Mouse (Mus musculus): ENCODE results near the gene Itga4. TPM values are rescaled to one million over a fixed set of nuclear protein-coding genes. Genes with fewer than 3 reads are reported as not detected.

Gene Itga4
- polyA plus RNA-seq, 1 experiment from 2014 or later: 2.3 TPM

GRCm38 (mm10) chr2:79256880-79257279 is 1.7 kb downstream of the Itga4 start:
- Histone ChIP-seq H3K4me2 (ENCODE audit: low read depth, low read length) (no peak overlapping the region), H3K9me3 (ENCODE audit: control insufficient read depth, low read length) (no peaks in the 10 kb centered on the region), H3K4me3 (ENCODE audit: low read depth, low read length) (no peak overlapping the region), H3K27ac (ENCODE audit: low read depth, low read length) (no peak overlapping the region), H3K27me3 (ENCODE audit: control insufficient read depth, insufficient read depth, low read length) (no peaks in the 10 kb centered on the region), H3K4me1 (ENCODE audit: control insufficient read depth, insufficient read depth, low read length) (peaks cover 3% of the 10 kb centered on the region; the same call in 1 of the 2 replicates), H3K9ac (replicated peaks; ENCODE audit: low read depth, low read length) (no peak overlapping the region), H3K36me3 (ENCODE audit: control insufficient read depth, insufficient read depth, low read length) (no peaks in the 10 kb centered on the region)
- 76% methylated on average over 4 of the region's 4 CpGs for WGBS
- no peak for ATAC-seq (ENCODE audit: low read depth)

- H3K36me3 ChIP-seq (ENCODE audit: control insufficient read depth, insufficient read depth, low read length): no peaks in the 10 kb centered on the region
- ATAC-seq (ENCODE audit: low read depth): no peak
- no peak overlapping the region for H3K4me2 ChIP-seq (ENCODE audit: low read depth, low read length)
- H3K27me3 ChIP-seq (ENCODE audit: control insufficient read depth, insufficient read depth, low read length): no peaks in the 10 kb centered on the region
- no peak overlapping the region for H3K4me3 ChIP-seq (ENCODE audit: low read depth, low read length)
- whole genome bisulfite sequencing: 85% methylated on average over 4 of the region's 4 CpGs
- H3K9me3 ChIP-seq (ENCODE audit: control insufficient read depth, low read length): no peaks in the 10 kb centered on the region
- H3K27ac ChIP-seq (ENCODE audit: low read depth, low read length): no peak overlapping the region
- H3K4me1 ChIP-seq (ENCODE audit: control insufficient read depth, insufficient read depth, low read length): peaks cover 3% of the 10 kb centered on the region; the same call in 1 of the 2 replicates
- no peak overlapping the region for H3K9ac ChIP-seq (replicated peaks; ENCODE audit: low read depth, low read length)
Measured at GRCm38 (mm10) chr2:79257411-79257810, 2.2 kb downstream of the Itga4 start.

GRCm38 (mm10) chr2:79259326-79259725 is 4.1 kb downstream of the Itga4 start:
- ATAC-seq (ENCODE audit: low read depth): no peak
- H3K4me1 ChIP-seq (ENCODE audit: control insufficient read depth, insufficient read depth, low read length): peaks cover 3% of the 10 kb centered on the region; the same call in 1 of the 2 replicates
- no peaks in the 10 kb centered on the region for H3K27me3 ChIP-seq (ENCODE audit: control insufficient read depth, insufficient read depth, low read length)
- WGBS: 74% methylated on average over 4 of the region's 4 CpGs
- H3K36me3 ChIP-seq (ENCODE audit: control insufficient read depth, insufficient read depth, low read length): no peaks in the 10 kb centered on the region
- H3K4me2 ChIP-seq (ENCODE audit: low read depth, low read length): no peak overlapping the region
- H3K27ac ChIP-seq (ENCODE audit: low read depth, low read length): no peak overlapping the region
- no peak overlapping the region for H3K9ac ChIP-seq (replicated peaks; ENCODE audit: low read depth, low read length)
- no peak overlapping the region for H3K4me3 ChIP-seq (ENCODE audit: low read depth, low read length)
- no peaks in the 10 kb centered on the region for H3K9me3 ChIP-seq (ENCODE audit: control insufficient read depth, low read length)

DNA sequence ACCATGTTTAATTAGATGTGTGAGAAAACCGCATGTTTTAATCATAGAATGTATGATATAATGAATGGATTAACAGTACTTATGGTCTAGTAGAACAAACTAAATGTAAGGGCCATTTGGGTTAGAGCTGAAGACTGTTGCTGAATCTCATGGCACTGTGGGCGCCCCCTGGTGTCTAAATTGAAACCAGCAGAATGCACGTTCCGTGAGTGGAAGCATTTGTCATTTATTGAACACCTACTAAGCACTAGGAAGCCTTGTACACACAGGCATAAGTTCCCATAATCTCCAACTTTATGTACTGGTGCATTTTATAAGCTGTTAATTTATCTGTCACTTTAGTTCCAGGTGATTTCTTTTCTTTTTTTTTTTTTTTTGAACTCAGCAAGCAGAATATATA is 10.4 kb downstream of the Itga4 start:
- ATAC-seq (ENCODE audit: low read depth): no peak
- Histone ChIP-seq H3K36me3 (ENCODE audit: control insufficient read depth, insufficient read depth, low read length) (no peaks in the 10 kb centered on the region), H3K9ac (replicated peaks; ENCODE audit: low read depth, low read length) (no peak overlapping the region), H3K4me2 (ENCODE audit: low read depth, low read length) (no peak overlapping the region), H3K27me3 (ENCODE audit: control insufficient read depth, insufficient read depth, low read length) (no peaks in the 10 kb centered on the region), H3K4me1 (ENCODE audit: control insufficient read depth, insufficient read depth, low read length) (no peaks in the 10 kb centered on the region), H3K9me3 (ENCODE audit: control insufficient read depth, low read length) (no peaks in the 10 kb centered on the region), H3K27ac (ENCODE audit: low read depth, low read length) (no peak overlapping the region), H3K4me3 (ENCODE audit: low read depth, low read length) (no peak overlapping the region)
- 43% methylated on average over 4 of the region's 4 CpGs for WGBS

DNA sequence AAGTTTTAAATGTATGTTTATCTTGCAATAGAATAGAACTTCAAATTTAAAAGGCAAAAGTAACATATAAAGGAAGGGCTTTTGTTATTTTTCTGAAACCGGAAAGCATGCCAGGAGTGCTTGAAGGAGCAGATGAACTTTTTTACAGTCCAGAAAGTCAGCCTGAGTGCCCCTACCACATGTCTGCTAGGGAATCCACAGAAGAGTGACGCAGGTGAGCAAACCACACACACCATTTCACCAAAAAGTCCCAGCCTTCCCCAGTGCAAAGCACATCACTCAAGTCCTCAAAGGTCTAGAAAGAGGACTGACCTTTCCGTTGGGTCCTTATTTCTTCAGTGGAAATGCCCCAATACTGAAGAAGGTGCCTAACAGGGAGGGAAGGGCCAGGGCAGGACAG is 11.3 kb downstream of the Itga4 start:
- Histone ChIP-seq H3K4me1 (ENCODE audit: control insufficient read depth, insufficient read depth, low read length) (no peaks in the 10 kb centered on the region), H3K9me3 (ENCODE audit: control insufficient read depth, low read length) (no peaks in the 10 kb centered on the region), H3K27me3 (ENCODE audit: control insufficient read depth, insufficient read depth, low read length) (no peaks in the 10 kb centered on the region), H3K4me3 (ENCODE audit: low read depth, low read length) (no peak overlapping the region), H3K4me2 (ENCODE audit: low read depth, low read length) (no peak overlapping the region), H3K27ac (ENCODE audit: low read depth, low read length) (no peak overlapping the region), H3K36me3 (ENCODE audit: control insufficient read depth, insufficient read depth, low read length) (no peaks in the 10 kb centered on the region), H3K9ac (replicated peaks; ENCODE audit: low read depth, low read length) (no peak overlapping the region)
- WGBS: 92% methylated on average over 3 of the region's 3 CpGs
- no peak for ATAC-seq (ENCODE audit: low read depth)

DNA sequence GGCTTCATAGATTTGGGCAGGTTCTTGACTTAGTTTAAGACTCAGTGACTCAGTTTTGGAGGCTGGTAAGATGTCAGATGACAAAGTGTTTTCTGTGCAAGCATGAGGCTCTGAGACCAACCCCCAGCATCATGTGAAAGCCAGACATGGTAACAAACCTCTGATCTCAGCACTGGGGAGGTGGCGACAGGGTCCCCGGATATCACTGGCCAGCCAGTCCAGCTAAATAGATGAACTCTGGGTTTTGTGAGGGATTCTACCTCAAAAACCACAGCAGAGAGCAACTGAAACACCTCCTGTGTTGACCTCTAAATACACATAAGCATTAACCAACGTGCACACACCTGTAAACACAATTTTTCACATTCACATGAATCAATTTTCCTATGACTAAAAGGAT is 12.0 kb downstream of the Itga4 start:
- WGBS: 85% methylated on average over 3 of the region's 3 CpGs
- H3K4me2 ChIP-seq (ENCODE audit: low read depth, low read length): no peak overlapping the region
- ATAC-seq (ENCODE audit: low read depth): no peak

GRCm38 (mm10) chr2:79268863-79269262 is 13.6 kb downstream of the Itga4 start:
- Histone ChIP-seq H3K9me3 (ENCODE audit: control insufficient read depth, low read length) (no peaks in the 10 kb centered on the region), H3K9ac (replicated peaks; ENCODE audit: low read depth, low read length) (no peak overlapping the region), H3K4me1 (ENCODE audit: control insufficient read depth, insufficient read depth, low read length) (no peaks in the 10 kb centered on the region), H3K4me3 (ENCODE audit: low read depth, low read length) (no peak overlapping the region), H3K36me3 (ENCODE audit: control insufficient read depth, insufficient read depth, low read length) (no peaks in the 10 kb centered on the region), H3K27me3 (ENCODE audit: control insufficient read depth, insufficient read depth, low read length) (no peaks in the 10 kb centered on the region), H3K27ac (ENCODE audit: low read depth, low read length) (no peak overlapping the region), H3K4me2 (ENCODE audit: low read depth, low read length) (no peak overlapping the region)
- ATAC-seq (ENCODE audit: low read depth): no peak
- 74% methylated on average over 4 of the region's 4 CpGs for WGBS

More for the DNA sequence above, 12.0 kb downstream of the Itga4 start:
- Histone ChIP-seq H3K27ac (ENCODE audit: low read depth, low read length) (no peak overlapping the region), H3K36me3 (ENCODE audit: control insufficient read depth, insufficient read depth, low read length) (no peaks in the 10 kb centered on the region), H3K9me3 (ENCODE audit: control insufficient read depth, low read length) (no peaks in the 10 kb centered on the region), H3K4me3 (ENCODE audit: low read depth, low read length) (no peak overlapping the region), H3K9ac (replicated peaks; ENCODE audit: low read depth, low read length) (no peak overlapping the region), H3K4me1 (ENCODE audit: control insufficient read depth, insufficient read depth, low read length) (no peaks in the 10 kb centered on the region), H3K27me3 (ENCODE audit: control insufficient read depth, insufficient read depth, low read length) (no peaks in the 10 kb centered on the region)

DNA sequence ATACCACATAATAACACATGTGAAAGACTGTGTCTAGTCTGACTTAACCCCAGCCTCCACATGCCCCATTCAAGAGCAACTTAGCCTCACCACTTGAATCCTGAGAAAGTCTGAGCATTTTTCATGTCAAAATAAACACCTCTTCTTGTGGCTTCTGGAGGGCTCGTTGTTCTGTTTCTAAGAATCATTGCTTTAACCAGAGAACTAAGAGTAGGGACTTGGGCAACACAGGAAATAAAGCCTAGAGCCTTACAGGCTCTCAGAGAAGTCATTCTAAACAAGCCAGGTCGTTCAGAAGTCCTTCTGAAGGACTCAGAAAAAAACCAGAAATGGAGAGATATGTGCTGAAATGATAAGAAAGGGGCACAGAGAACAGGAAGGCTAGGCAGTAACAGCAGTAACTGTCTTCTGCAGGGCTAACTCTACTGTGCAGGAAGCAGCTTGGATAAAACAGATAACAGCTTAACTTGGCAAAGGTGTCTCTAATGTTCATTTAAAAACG is 14.9 kb downstream of the Itga4 start:
- ATAC-seq (ENCODE audit: low read depth): no peak
- Histone ChIP-seq H3K4me1 (ENCODE audit: control insufficient read depth, insufficient read depth, low read length) (no peaks in the 10 kb centered on the region), H3K9ac (replicated peaks; ENCODE audit: low read depth, low read length) (no peak overlapping the region), H3K27me3 (ENCODE audit: control insufficient read depth, insufficient read depth, low read length) (no peaks in the 10 kb centered on the region), H3K27ac (ENCODE audit: low read depth, low read length) (no peak overlapping the region), H3K4me3 (ENCODE audit: low read depth, low read length) (no peak overlapping the region), H3K36me3 (ENCODE audit: control insufficient read depth, insufficient read depth, low read length) (no peaks in the 10 kb centered on the region), H3K4me2 (ENCODE audit: low read depth, low read length) (no peak overlapping the region), H3K9me3 (ENCODE audit: control insufficient read depth, low read length) (no peaks in the 10 kb centered on the region)
- WGBS: 72% methylated on average over 3 of the region's 3 CpGs

DNA sequence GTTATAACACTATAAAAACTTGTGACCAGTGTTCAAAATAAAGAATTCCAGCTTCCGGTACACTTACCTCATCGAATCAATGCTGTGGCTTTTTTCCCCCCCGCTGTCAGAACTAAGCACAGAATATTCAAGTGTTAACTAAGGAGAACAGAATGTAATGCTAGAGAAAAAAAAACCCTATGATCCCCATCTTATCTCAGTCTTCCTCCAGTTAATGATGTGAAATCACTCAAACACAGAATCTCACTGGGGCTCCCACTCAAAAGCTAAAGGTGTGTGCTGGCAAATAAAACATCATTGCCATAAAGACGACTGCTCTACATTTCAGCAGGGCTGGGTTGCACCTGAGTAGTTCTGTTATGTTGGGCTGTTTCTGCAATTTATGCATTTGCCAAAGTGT is 16.6 kb downstream of the Itga4 start:
- Histone ChIP-seq H3K4me1 (ENCODE audit: control insufficient read depth, insufficient read depth, low read length) (no peaks in the 10 kb centered on the region), H3K4me3 (ENCODE audit: low read depth, low read length) (no peak overlapping the region), H3K9ac (replicated peaks; ENCODE audit: low read depth, low read length) (no peak overlapping the region), H3K4me2 (ENCODE audit: low read depth, low read length) (no peak overlapping the region), H3K9me3 (ENCODE audit: control insufficient read depth, low read length) (no peaks in the 10 kb centered on the region), H3K27me3 (ENCODE audit: control insufficient read depth, insufficient read depth, low read length) (no peaks in the 10 kb centered on the region), H3K36me3 (ENCODE audit: control insufficient read depth, insufficient read depth, low read length) (no peaks in the 10 kb centered on the region), H3K27ac (ENCODE audit: low read depth, low read length) (no peak overlapping the region)
- no peak for ATAC-seq (ENCODE audit: low read depth)
- 90% methylated on average over 4 of the region's 4 CpGs for WGBS

DNA sequence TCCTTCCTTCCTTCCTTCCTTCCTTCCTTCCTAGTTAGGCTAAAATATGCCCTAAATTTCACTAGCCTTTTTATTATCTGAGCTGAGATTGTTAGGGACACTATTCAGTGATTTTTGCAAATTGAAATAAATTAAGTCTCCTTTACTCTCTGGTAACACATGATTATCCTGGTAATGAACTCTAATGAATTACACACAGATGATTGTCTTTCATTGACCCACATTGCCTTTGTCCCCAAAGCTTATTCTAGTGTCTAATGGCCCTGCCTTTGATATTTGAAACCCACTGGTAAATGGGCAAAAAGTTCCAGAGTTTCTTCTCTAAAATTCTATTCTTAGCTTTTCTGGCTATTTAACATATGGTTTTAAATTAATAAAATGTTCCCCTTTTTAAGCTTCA is 23.4 kb downstream of the Itga4 start:
- Histone ChIP-seq H3K27me3 (ENCODE audit: control insufficient read depth, insufficient read depth, low read length) (no peaks in the 10 kb centered on the region), H3K4me3 (ENCODE audit: low read depth, low read length) (no peak overlapping the region), H3K4me1 (ENCODE audit: control insufficient read depth, insufficient read depth, low read length) (no peaks in the 10 kb centered on the region), H3K36me3 (ENCODE audit: control insufficient read depth, insufficient read depth, low read length) (no peaks in the 10 kb centered on the region), H3K9ac (replicated peaks; ENCODE audit: low read depth, low read length) (no peak overlapping the region), H3K4me2 (ENCODE audit: low read depth, low read length) (no peak overlapping the region), H3K27ac (ENCODE audit: low read depth, low read length) (no peak overlapping the region), H3K9me3 (ENCODE audit: control insufficient read depth, low read length) (no peaks in the 10 kb centered on the region)
- ATAC-seq (ENCODE audit: low read depth): no peak
